Mouse (Mus musculus) olfactory bulb, adult 2 months (tissue): ENCODE results near the gene BC035044.
"Not testable (repeated sequence)": the region's sequence is repeated elsewhere in the genome, so short reads cannot be mapped to it uniquely, and the experiment has no call there.

Source experiments
- CTCF ChIP-seq: fragments of 200-500 bp; IDR thresholded peaks from 2 replicates; pipeline ENCODE4 v1.5.1; 2012; ENCODE audit warnings: low read depth, mild to moderate bottlenecking, low read length, moderate library complexity; ENCODE audit not compliant: insufficient read depth
- POLR2A ChIP-seq: fragments of 200-500 bp; IDR thresholded peaks from 2 replicates; pipeline ENCODE4 v1.6.1; 2012; ENCODE audit warnings: mild to moderate bottlenecking, low read depth, low read length, moderate library complexity; ENCODE audit not compliant: insufficient read depth

- TF ChIP-seq CTCF, result peak; percentile 90
- TF ChIP-seq POLR2A, result not testable (repeated sequence)
These were observed 91.6 kb downstream of the BC035044 start for GRCm38 (mm10) chr6:128799144-128799895.
